19 mouse cellular contexts compared by ENCODE assay signal in the genomic region with DNA sequence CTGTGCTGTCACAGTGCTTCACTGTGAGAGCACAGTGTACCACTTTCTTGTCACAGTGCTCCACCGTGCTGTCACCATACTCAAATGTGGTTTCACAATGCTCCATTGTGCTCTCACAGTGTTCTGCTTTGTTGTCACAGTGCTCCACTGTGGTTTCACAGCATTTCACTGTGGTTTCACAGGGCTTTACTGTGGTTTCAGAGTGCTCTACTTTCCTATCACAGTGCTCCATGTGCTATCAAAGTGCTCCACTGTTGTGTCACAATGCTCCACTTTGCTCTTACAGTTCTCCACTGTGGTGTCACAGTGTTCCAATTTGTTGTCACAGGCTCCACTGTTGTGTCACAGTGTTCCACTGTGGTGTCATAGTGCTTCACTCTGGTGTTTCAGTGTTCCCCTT.
"Had no signal": no experiment of that assay in that cellular context is flagged by ENCODE, and none has a peak within 500 bp of the region (broad histone marks: within the 10 kb centered on the region; RNA-seq: fewer than 3 reads in every experiment).

No protein-coding gene starts in this region.

- H3K4me1 ChIP-seq: intestine, embryonic 15.5 days; limb, embryonic 12.5 days; limb, embryonic 15.5 days; midbrain, embryonic 12.5 days had no signal

- ATAC-seq: intestine, embryonic 15.5 days; liver, postnatal 0 days; lung, postnatal 0 days; midbrain, embryonic 16.5 days had no signal

- H3K27ac ChIP-seq: intestine, embryonic 15.5 days; limb, embryonic 12.5 days; limb, embryonic 15.5 days; liver, embryonic 14.5 days; macrophage; midbrain, embryonic 12.5 days had no signal

- H3K9me3 ChIP-seq: intestine, embryonic 15.5 days; limb, embryonic 12.5 days; limb, embryonic 15.5 days; midbrain, embryonic 12.5 days had no signal

- H3K4me3 ChIP-seq: intestine, embryonic 15.5 days; limb, embryonic 12.5 days; limb, embryonic 15.5 days; midbrain, embryonic 12.5 days; myocyte had no signal

- DNase-seq: kidney, adult 18-20 months; kidney, adult 9 months; kidney, postnatal 14 days; kidney, postnatal 4 days; left cerebral cortex, postnatal 4 days; liver, postnatal 0 days; lung, embryonic 14.5 days; thymus, adult 2 months; thymus, postnatal 25 days had no signal

- H3K27me3 ChIP-seq: intestine, embryonic 15.5 days; limb, embryonic 12.5 days; limb, embryonic 15.5 days; midbrain, embryonic 12.5 days had no signal

- H3K9ac ChIP-seq: intestine, embryonic 15.5 days; limb, embryonic 12.5 days; limb, embryonic 15.5 days; liver, embryonic 14.5 days; liver, postnatal 0 days; lung, embryonic 14.5 days; midbrain, embryonic 12.5 days had no signal

- H3K4me2 ChIP-seq: intestine, embryonic 15.5 days; limb, embryonic 12.5 days; limb, embryonic 15.5 days; liver, embryonic 11.5 days; lung, embryonic 14.5 days; midbrain, embryonic 12.5 days had no signal

- H3K36me3 ChIP-seq: intestine, embryonic 15.5 days; limb, embryonic 12.5 days; limb, embryonic 15.5 days; midbrain, embryonic 12.5 days had no signal
